Mouse (Mus musculus) lung, embryonic 14.5 days (tissue): ENCODE measurements around the gene Pomgnt1. TPM values are rescaled to one million over a fixed set of nuclear protein-coding genes. Genes with fewer than 3 reads are reported as not detected.

Experiments
- ATAC-seq: fragments of 200-750 bp; cut with Nextera tagmentation; 2 replicates; pipeline ENCODE4 v1.8.0; 2017; ENCODE audit warnings: mild to moderate bottlenecking, moderate TSS enrichment, moderate library complexity; ENCODE audit not compliant: insufficient read depth
- DNase-seq: peaks from one replicate; pipeline ENCODE4 v3.0.0-alpha.2; 2015
- H3K27ac ChIP-seq: fragments of 300-500 bp; sonication (generic); 2 replicates; pipeline ENCODE4 v1.5.1; 2014; ENCODE audit warnings: low read depth, mild to moderate bottlenecking, moderate library complexity
- H3K27me3 ChIP-seq: fragments of 300-500 bp; sonication (generic); 2 replicates; pipeline ENCODE4 v1.6.1; 2014; ENCODE audit warnings: low read length, control low read depth; ENCODE audit not compliant: insufficient read depth
- H3K36me3 ChIP-seq: fragments of 300-500 bp; sonication (generic); 2 replicates; pipeline ENCODE4 v1.6.1; 2014; ENCODE audit warnings: control low read depth; ENCODE audit not compliant: insufficient read depth
- H3K4me1 ChIP-seq: fragments of 300-500 bp; sonication (generic); 2 replicates; pipeline ENCODE4 v1.6.1; 2014; ENCODE audit warnings: antibody characterized with exemption, control low read depth; ENCODE audit not compliant: insufficient read depth
- H3K4me2 ChIP-seq: fragments of 300-500 bp; sonication (generic); 2 replicates; pipeline ENCODE4 v1.6.1; 2014; ENCODE audit warnings: mild to moderate bottlenecking
- H3K4me3 ChIP-seq: fragments of 300-500 bp; sonication (generic); 2 replicates; pipeline ENCODE4 v1.5.1; 2014; ENCODE audit warnings: low read depth, low read length
- H3K9ac ChIP-seq: fragments of 300-500 bp; sonication (generic); 2 replicates; pipeline ENCODE4 v1.6.1; 2014
- H3K9me3 ChIP-seq: fragments of 300-500 bp; sonication (generic); 2 replicates; pipeline ENCODE4 v1.6.1; 2016; ENCODE audit warnings: low read depth, low read length, control low read depth
- CTCF ChIP-seq: IDR thresholded peaks from 2 replicates; pipeline ENCODE4 v1.5.1; 2016; ENCODE audit warnings: antibody characterized with exemption, low read depth
- WGBS: fragments of 180-500 bp; shearing (Covaris S2); extraction: QIAGEN DNeasy Blood & Tissue Kit; methylation state at CpG from one replicate; pipeline ENCODE4 v1.1.7; 2014; 5-methylcytosine and 5-hydroxymethylcytosine counted together
- polyA plus RNA-seq: library from polyadenylated mRNA; unstranded; fragments of >200 nt; fragmentation: Nextera tagmentation; extraction: Ambion mirVana; gene quantifications from 2 replicates; pipeline ENCODE4 v1.2.1, GENCODE M21; 2014

Pomgnt1 gene
- polyA plus RNA-seq, 1 experiment from 2014 or later, result 66.5 TPM

DNA sequence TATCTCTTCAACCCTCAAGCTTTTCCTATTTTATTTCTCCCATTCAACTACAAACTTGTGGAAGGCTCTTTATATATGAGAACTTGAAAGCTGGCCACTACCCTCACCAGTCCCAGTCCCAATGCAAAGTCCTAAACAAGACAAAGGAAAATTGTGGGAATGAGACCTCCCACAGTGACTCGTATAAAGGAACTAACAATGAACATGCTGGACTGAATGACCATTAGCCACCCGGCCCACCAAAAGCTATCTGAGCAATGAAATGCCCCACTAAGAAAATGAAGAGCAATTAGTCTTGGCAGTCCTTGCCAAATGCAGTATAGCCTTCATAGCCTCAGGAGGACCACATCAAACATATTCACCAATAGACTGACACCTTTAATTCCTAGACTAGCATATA is 12.2 kb upstream of the Pomgnt1 start:
- H3K4me1 ChIP-seq, result no peaks in the 10 kb centered on the region
- no peak for TF ChIP-seq CTCF
- no peak for ATAC-seq
- no peak overlapping the region for H3K9ac ChIP-seq
- no peak overlapping the region for H3K27ac ChIP-seq
- H3K27me3 ChIP-seq, result no peaks in the 10 kb centered on the region
- no peak for DNase-seq
- WGBS, result 86% methylated on average over 2 of the region's 2 CpGs
- H3K4me2 ChIP-seq, result no peak overlapping the region
- H3K36me3 ChIP-seq, result peaks cover 39% of the 10 kb centered on the region; the same call in 1 of the 2 replicates
- H3K4me3 ChIP-seq, result no peak overlapping the region
- no peaks in the 10 kb centered on the region for H3K9me3 ChIP-seq

DNA sequence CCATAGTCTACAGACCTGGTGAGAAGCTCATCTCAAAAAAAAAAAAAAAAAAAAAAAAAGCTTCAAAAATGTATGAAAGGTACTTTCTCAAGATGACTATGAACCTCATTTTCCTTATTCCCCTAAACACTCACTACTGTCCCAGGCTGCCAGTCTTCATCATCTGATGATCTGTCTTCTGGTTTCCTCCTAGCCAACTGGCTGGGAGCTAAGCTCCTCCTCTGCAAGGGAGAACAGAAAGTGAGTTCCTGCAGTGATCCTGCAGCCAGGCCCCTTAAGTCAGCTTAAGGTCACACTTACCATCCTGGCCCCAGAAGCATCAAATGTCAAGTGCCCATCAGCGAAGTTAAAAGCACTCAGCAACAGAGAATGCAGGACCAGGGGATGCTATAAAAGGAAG is 878 bp upstream of the Pomgnt1 start:
- 0% methylated on average over 1 of the region's 1 CpGs for WGBS
- ATAC-seq (no peak), DNase-seq (no peak)

DNA sequence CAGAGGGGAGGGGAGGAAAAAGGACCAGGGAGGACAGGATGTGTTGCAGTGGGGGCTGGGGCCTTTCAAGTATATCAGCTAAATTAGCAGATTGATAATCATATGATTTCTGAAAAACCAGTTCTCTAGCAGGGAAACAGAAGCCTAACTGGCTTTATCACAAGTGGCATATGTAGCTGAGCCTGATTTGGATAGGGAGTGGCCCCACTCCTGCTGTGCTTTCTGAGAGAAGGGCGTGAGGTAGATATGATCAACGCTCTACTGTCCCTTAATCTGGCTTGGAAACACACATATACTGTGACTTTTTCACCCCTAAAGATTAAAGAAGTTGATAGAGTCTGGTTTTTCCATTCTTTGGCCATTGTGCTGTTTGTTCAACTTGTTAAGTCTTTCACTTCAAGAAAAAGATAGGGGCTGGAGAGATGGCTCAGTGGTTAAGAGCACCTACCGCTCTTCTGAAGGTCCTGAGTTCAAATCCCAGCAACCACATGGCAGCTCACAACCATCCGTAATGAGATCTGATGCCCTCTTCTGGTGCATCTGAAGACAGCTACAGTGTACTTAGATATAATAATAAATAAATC is 2.3 kb downstream of the Pomgnt1 start:
- Histone ChIP-seq H3K4me1 (no peaks in the 10 kb centered on the region), H3K27me3 (no peaks in the 10 kb centered on the region), H3K9me3 (no peaks in the 10 kb centered on the region), H3K27ac (no peak overlapping the region), H3K9ac (no peak overlapping the region), H3K4me3 (no peak overlapping the region), H3K36me3 (no peaks in the 10 kb centered on the region), H3K4me2 (no peak overlapping the region)
- ATAC-seq (no peak), DNase-seq (no peak)
- WGBS, result 88% methylated on average over 4 of the region's 4 CpGs
- no peak for TF ChIP-seq CTCF

More for the DNA sequence above, 878 bp upstream of the Pomgnt1 start:
- no peaks in the 10 kb centered on the region for H3K27me3 ChIP-seq
- peak overlapping the region; percentile 80 for H3K4me2 ChIP-seq
- H3K9me3 ChIP-seq, result no peaks in the 10 kb centered on the region
- peak overlapping the region; percentile 60 for H3K9ac ChIP-seq
- peak overlapping the region; percentile 60 for H3K4me3 ChIP-seq
- no peak for TF ChIP-seq CTCF
- no peaks in the 10 kb centered on the region for H3K4me1 ChIP-seq
- peaks cover 13% of the 10 kb centered on the region for H3K36me3 ChIP-seq
- no peak overlapping the region for H3K27ac ChIP-seq

DNA sequence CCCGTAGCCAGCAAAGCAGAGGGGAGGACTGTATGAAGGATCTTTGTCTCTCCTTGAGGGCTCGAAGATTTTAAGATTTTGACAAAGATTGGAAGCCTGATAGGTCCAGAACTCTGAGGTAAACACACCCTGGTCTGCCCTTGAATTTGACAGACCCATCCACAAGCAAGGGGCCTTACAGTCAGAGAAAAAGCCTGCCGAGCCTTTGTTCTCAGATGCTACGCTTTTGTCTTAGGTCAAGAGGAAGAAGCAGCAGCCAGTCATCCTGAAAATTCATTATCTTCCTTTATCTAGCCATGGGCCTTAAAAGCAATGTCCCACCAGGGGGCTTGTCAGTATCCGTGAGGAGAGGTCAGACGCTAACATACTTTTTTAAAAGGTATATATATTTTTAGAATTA is 4.3 kb downstream of the Pomgnt1 start:
- no peak for DNase-seq
- 75% methylated on average over 6 of the region's 6 CpGs for WGBS
- Histone ChIP-seq H3K9ac (no peak overlapping the region), H3K36me3 (no peaks in the 10 kb centered on the region), H3K4me2 (no peak overlapping the region), H3K27ac (no peak overlapping the region), H3K4me1 (no peaks in the 10 kb centered on the region), H3K4me3 (no peak overlapping the region), H3K27me3 (no peaks in the 10 kb centered on the region), H3K9me3 (no peaks in the 10 kb centered on the region)
- ATAC-seq, result no peak
- TF ChIP-seq CTCF, result no peak

DNA sequence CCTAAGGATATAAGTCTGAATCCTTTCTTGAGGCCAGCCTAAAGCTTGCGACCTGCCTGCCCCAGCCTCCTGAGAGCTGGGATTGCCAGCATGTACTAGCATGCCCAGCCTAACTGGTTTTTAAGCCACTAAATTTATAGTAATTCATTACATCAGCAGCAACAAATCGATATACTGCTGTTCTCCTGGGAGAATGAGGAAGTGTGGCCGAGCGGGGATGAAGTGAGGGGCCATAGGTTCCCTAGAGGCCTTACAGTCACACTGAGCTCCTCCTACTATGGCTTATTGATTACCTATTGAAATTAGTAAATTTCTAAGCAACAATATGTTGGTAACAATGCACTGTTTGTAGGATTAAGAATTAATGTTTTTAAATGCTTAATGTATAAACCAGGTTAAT is 9.5 kb downstream of the Pomgnt1 start:
- ATAC-seq, result no peak
- H3K4me3 ChIP-seq, result no peak overlapping the region
- no peak overlapping the region for H3K27ac ChIP-seq
- H3K36me3 ChIP-seq, result no peaks in the 10 kb centered on the region
- H3K4me2 ChIP-seq, result no peak overlapping the region
- 83% methylated on average over 4 of the region's 4 CpGs for WGBS
- H3K9ac ChIP-seq, result no peak overlapping the region
- no peaks in the 10 kb centered on the region for H3K4me1 ChIP-seq
- no peak for DNase-seq
- H3K27me3 ChIP-seq, result no peaks in the 10 kb centered on the region
- H3K9me3 ChIP-seq, result no peaks in the 10 kb centered on the region
- no peak for TF ChIP-seq CTCF

DNA sequence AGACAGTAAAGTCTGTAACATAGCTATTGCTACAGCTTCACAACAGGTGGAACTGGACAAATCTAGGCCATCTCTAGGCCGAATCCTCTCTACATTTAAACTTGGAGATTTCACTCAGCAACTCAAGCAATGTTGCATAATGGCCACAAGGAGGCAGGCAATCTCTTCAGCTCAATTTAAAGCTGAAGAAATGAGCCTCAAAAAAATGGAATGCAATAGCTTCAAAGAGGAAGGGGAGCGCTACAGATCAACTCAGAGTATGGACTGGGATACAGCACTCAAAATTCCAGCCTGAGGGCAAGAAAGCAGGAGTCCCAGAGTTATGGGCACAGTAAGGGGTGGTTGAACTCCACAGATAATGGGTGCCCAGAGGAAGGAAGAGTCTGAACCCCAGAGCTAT is 11.3 kb downstream of the Pomgnt1 start:
- no peaks in the 10 kb centered on the region for H3K27me3 ChIP-seq
- no peaks in the 10 kb centered on the region for H3K4me1 ChIP-seq
- WGBS, result 15% methylated on average over 2 of the region's 2 CpGs
- no peak overlapping the region for H3K4me2 ChIP-seq
- H3K9me3 ChIP-seq, result no peaks in the 10 kb centered on the region
- H3K27ac ChIP-seq, result no peak overlapping the region
- DNase-seq, result peak; percentile 85
- H3K4me3 ChIP-seq, result no peak overlapping the region
- peak; percentile 31; the same call in 1 of the 2 replicates for ATAC-seq
- peak; percentile 88 for TF ChIP-seq CTCF
- H3K36me3 ChIP-seq, result no peaks in the 10 kb centered on the region
- no peak overlapping the region for H3K9ac ChIP-seq

DNA sequence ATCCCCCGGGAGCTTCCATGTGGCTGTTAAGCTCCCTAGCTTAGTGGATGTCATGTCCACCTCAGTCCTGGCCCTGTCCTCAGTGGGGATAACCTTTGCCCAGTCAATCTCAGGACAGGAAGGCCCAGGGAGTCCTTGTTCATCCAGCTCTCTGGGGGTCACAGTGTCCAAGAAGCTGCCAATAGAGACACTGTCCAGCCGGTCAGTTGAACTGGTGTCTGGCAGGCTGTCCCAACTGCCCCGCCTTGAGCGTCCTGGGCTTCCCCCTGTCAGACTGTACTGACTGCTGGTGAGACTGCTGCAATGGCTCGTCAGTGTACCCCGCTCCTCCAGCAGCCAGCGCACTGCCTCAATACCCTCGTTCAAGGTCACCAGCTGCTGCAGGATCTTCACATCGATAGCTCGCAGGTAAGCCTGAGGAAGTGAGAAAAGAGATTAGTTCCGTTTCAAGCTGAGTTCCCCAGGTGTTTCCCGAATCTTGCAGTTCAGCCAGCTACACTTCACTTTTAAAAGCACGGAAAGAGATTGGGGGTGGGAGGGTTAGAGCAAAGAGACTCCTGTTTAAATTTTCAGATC is 13.9 kb downstream of the Pomgnt1 start:
- no peak for ATAC-seq
- H3K27me3 ChIP-seq, result no peaks in the 10 kb centered on the region
- no peak overlapping the region for H3K4me2 ChIP-seq
- DNase-seq, result no peak
- no peak for TF ChIP-seq CTCF
- H3K4me1 ChIP-seq, result no peaks in the 10 kb centered on the region
- H3K36me3 ChIP-seq, result no peaks in the 10 kb centered on the region
- no peak overlapping the region for H3K27ac ChIP-seq
- H3K4me3 ChIP-seq, result no peak overlapping the region
- no peak overlapping the region for H3K9ac ChIP-seq
- 45% methylated on average over 13 of the region's 13 CpGs for WGBS
- H3K9me3 ChIP-seq, result no peaks in the 10 kb centered on the region
